Mouse (Mus musculus): ENCODE measurements around the gene Gm49325. TPM values are rescaled to one million over a fixed set of nuclear protein-coding genes. Genes with fewer than 3 reads are reported as not detected.

Gm49325 gene
- polyA plus RNA-seq, 1 experiment from 2014 or later: 5.4 TPM

MicroRNAs within 50 kb of the gene (microRNA counts, 519-probe panel; counts per million panel counts)
- 97.1 counts per million, percentile 29 among the panel's probes with 10 or more counts for microRNA mmu-miR-1930

Other genes starting within 250 kb of the Gm49325 start
- gene Adarb1, start 187.9 kb upstream of the Gm49325 start, polyA plus RNA-seq (2015; fragmentation: Nextera tagmentation; extraction: Ambion mirVana): 4.4 and 5.8 TPM in 2 replicates
- 39.1 and 40.3 TPM in 2 replicates for gene Fam207a, start 90.4 kb upstream of the Gm49325 start, polyA plus RNA-seq (2015; fragmentation: Nextera tagmentation; extraction: Ambion mirVana)
- gene Itgb2, start 75.9 kb upstream of the Gm49325 start, polyA plus RNA-seq (2015; fragmentation: Nextera tagmentation; extraction: Ambion mirVana): 3.2 and 3.7 TPM in 2 replicates
- 146 and 156 TPM in 2 replicates for gene Pttg1ip, start 24.5 kb upstream of the Gm49325 start, polyA plus RNA-seq (2015; fragmentation: Nextera tagmentation; extraction: Ambion mirVana)
- 338 and 345 TPM in 2 replicates for gene Sumo3, start 100 bp upstream of the Gm49325 start, polyA plus RNA-seq (2015; fragmentation: Nextera tagmentation; extraction: Ambion mirVana)
- gene Ube2g2, start 16.1 kb downstream of the Gm49325 start, polyA plus RNA-seq (2015; fragmentation: Nextera tagmentation; extraction: Ambion mirVana): 65.0 and 70.3 TPM in 2 replicates
- 0.47 and 0.53 TPM in 2 replicates for gene Tspear, start 80.4 kb downstream of the Gm49325 start, polyA plus RNA-seq (2015; fragmentation: Nextera tagmentation; extraction: Ambion mirVana)
- gene Gm19402, start 84.6 kb downstream of the Gm49325 start, polyA plus RNA-seq (2015; fragmentation: Nextera tagmentation; extraction: Ambion mirVana): not detected in 2 replicates
- gene Gm9508, start 91.0 kb downstream of the Gm49325 start, polyA plus RNA-seq (2015; fragmentation: Nextera tagmentation; extraction: Ambion mirVana): not detected in 2 replicates
- not detected in 2 replicates for gene Gm10272, start 100.4 kb downstream of the Gm49325 start, polyA plus RNA-seq (2015; fragmentation: Nextera tagmentation; extraction: Ambion mirVana)
- not detected in 2 replicates for gene Gm10024, start 105.3 kb downstream of the Gm49325 start, polyA plus RNA-seq (2015; fragmentation: Nextera tagmentation; extraction: Ambion mirVana)
- not detected in 2 replicates for gene Gm10142, start 109.6 kb downstream of the Gm49325 start, polyA plus RNA-seq (2015; fragmentation: Nextera tagmentation; extraction: Ambion mirVana)
- gene Krtap12-1, start 114.4 kb downstream of the Gm49325 start, polyA plus RNA-seq (2015; fragmentation: Nextera tagmentation; extraction: Ambion mirVana): not detected in 2 replicates
- not detected in 2 replicates for gene Gm10100, start 120.3 kb downstream of the Gm49325 start, polyA plus RNA-seq (2015; fragmentation: Nextera tagmentation; extraction: Ambion mirVana)
- not detected in 2 replicates for gene Gm18596, start 136.4 kb downstream of the Gm49325 start, polyA plus RNA-seq (2015; fragmentation: Nextera tagmentation; extraction: Ambion mirVana)
- gene Gm9736, start 145.2 kb downstream of the Gm49325 start, polyA plus RNA-seq (2015; fragmentation: Nextera tagmentation; extraction: Ambion mirVana): not detected in 2 replicates
- gene Gm3233, start 153.5 kb downstream of the Gm49325 start, polyA plus RNA-seq (2015; fragmentation: Nextera tagmentation; extraction: Ambion mirVana): not detected in 2 replicates
- not detected in 2 replicates for gene Gm3238, start 165.1 kb downstream of the Gm49325 start, polyA plus RNA-seq (2015; fragmentation: Nextera tagmentation; extraction: Ambion mirVana)
- gene Gm7138, start 170.7 kb downstream of the Gm49325 start, polyA plus RNA-seq (2015; fragmentation: Nextera tagmentation; extraction: Ambion mirVana): not detected in 2 replicates
- gene Gm3250, start 176.3 kb downstream of the Gm49325 start, polyA plus RNA-seq (2015; fragmentation: Nextera tagmentation; extraction: Ambion mirVana): not detected in 2 replicates
- gene Gm7137, start 182.0 kb downstream of the Gm49325 start, polyA plus RNA-seq (2015; fragmentation: Nextera tagmentation; extraction: Ambion mirVana): not detected in 2 replicates
- gene Gm9639, start 188.9 kb downstream of the Gm49325 start, polyA plus RNA-seq (2015; fragmentation: Nextera tagmentation; extraction: Ambion mirVana): not detected in 2 replicates
- not detected in 2 replicates for gene Gm19668, start 192.9 kb downstream of the Gm49325 start, polyA plus RNA-seq (2015; fragmentation: Nextera tagmentation; extraction: Ambion mirVana)
- not detected in 2 replicates for gene Gm9507, start 205.6 kb downstream of the Gm49325 start, polyA plus RNA-seq (2015; fragmentation: Nextera tagmentation; extraction: Ambion mirVana)
- not detected in 2 replicates for gene Gm2696, start 208.5 kb downstream of the Gm49325 start, polyA plus RNA-seq (2015; fragmentation: Nextera tagmentation; extraction: Ambion mirVana)
- not detected in 2 replicates for gene Krtap10-4, start 220.9 kb downstream of the Gm49325 start, polyA plus RNA-seq (2015; fragmentation: Nextera tagmentation; extraction: Ambion mirVana)
- not detected in 2 replicates for gene Krtap10-10, start 229.8 kb downstream of the Gm49325 start, polyA plus RNA-seq (2015; fragmentation: Nextera tagmentation; extraction: Ambion mirVana)
- not detected in 2 replicates for gene Gm36176, start 240.6 kb downstream of the Gm49325 start, polyA plus RNA-seq (2015; fragmentation: Nextera tagmentation; extraction: Ambion mirVana)
- gene Gm10318, start 246.7 kb downstream of the Gm49325 start, polyA plus RNA-seq (2015; fragmentation: Nextera tagmentation; extraction: Ambion mirVana): not detected in 2 replicates

Measured in intestine, embryonic 15.5 days (tissue).